Mouse (Mus musculus) hindbrain, postnatal 0 days (tissue): ENCODE data around the gene Nav2. TPM values are rescaled to one million over a fixed set of nuclear protein-coding genes. Genes with fewer than 3 reads are reported as not detected.

Experiments used
- ATAC-seq: fragments of 200-750 bp; cut with Nextera tagmentation; 2 replicates; pipeline ENCODE4 v1.8.0; 2017; ENCODE audit warnings: mild to moderate bottlenecking, moderate TSS enrichment, moderate library complexity
- DNase-seq: peaks from one replicate; pipeline ENCODE4 v3.0.0-alpha.2; 2015; ENCODE audit warnings: low spot score
- H3K27ac ChIP-seq: fragments of 300-500 bp; sonication (generic); 2 replicates; pipeline ENCODE4 v1.5.1; 2014; ENCODE audit warnings: mild to moderate bottlenecking
- H3K27me3 ChIP-seq: fragments of 300-500 bp; sonication (generic); 2 replicates; pipeline ENCODE4 v1.6.1; 2014; ENCODE audit warnings: low read length, mixed read lengths; ENCODE audit not compliant: insufficient read depth
- H3K36me3 ChIP-seq: fragments of 300-500 bp; sonication (generic); 2 replicates; pipeline ENCODE4 v1.6.1; 2014; ENCODE audit warnings: low read length, mixed read lengths; ENCODE audit not compliant: insufficient read depth
- H3K4me1 ChIP-seq: fragments of 300-500 bp; sonication (generic); 2 replicates; pipeline ENCODE4 v1.6.1; 2014; ENCODE audit warnings: antibody characterized with exemption, low read length, mixed read lengths; ENCODE audit not compliant: insufficient read depth
- H3K4me2 ChIP-seq: fragments of 300-500 bp; sonication (generic); 2 replicates; pipeline ENCODE4 v1.6.1; 2014; ENCODE audit warnings: low read depth, mild to moderate bottlenecking, low read length, moderate library complexity, mixed read lengths
- H3K4me3 ChIP-seq: fragments of 300-500 bp; sonication (generic); 2 replicates; pipeline ENCODE4 v1.5.1; 2014; ENCODE audit warnings: low read length
- H3K9ac ChIP-seq: fragments of 300-500 bp; sonication (generic); replicated peaks from 2 replicates; pipeline ENCODE4 v1.6.1; 2014; ENCODE audit warnings: mild to moderate bottlenecking, low read length, moderate library complexity, mixed read lengths
- H3K9me3 ChIP-seq: fragments of 300-500 bp; sonication (generic); 2 replicates; pipeline ENCODE4 v1.6.1; 2016; ENCODE audit warnings: low read length, mixed read lengths
- CTCF ChIP-seq: IDR thresholded peaks from 2 replicates; pipeline ENCODE4 v1.5.1; 2016; ENCODE audit warnings: antibody characterized with exemption, control low read depth, low read depth
- WGBS: fragments of 180-500 bp; shearing (Covaris S2); extraction: QIAGEN DNeasy Blood & Tissue Kit; methylation state at CpG from one replicate; pipeline ENCODE4 v1.1.7; 2014; 5-methylcytosine and 5-hydroxymethylcytosine counted together
- polyA plus RNA-seq: library from polyadenylated mRNA; unstranded; fragments of >200 nt; fragmentation: Nextera tagmentation; extraction: Ambion mirVana; gene quantifications from 2 replicates; pipeline ENCODE4 v1.2.1, GENCODE M21; 2015
- total RNA-seq: library from RNA; depleted of rRNA; stranded (reverse); fragments of >200 nt; gene quantifications from 2 replicates; pipeline ENCODE4 v1.2.3, GENCODE M21; 2014

Gene Nav2
- total and polyA plus RNA-seq, 2 experiments from 2014 or later, result 20.1 to 64.7 TPM

DNA sequence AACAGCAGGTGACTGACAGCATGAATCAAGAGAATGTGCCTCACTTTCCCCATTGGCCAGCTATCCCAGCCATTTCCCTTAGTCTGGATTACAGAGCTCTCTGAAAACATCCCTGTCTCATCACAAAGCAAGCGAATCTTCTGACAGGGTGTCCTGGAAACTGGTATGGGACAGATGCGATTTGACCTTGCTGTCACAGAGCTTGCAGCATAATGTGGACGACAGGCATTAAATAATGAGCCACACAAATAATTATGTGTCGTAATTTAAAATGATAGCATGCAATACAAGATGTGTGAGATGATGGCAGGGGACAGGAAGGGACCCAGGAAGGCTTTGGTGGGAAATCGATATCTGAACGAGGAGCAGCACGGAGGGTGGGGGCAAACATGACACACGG, 131.6 kb downstream of the Nav2 start:
- DNase-seq (no peak), ATAC-seq (no peak)
- no peak overlapping the region for H3K9ac ChIP-seq
- TF ChIP-seq CTCF, result no peak
- H3K9me3 ChIP-seq, result no peaks in the 10 kb centered on the region
- no peak overlapping the region for H3K4me2 ChIP-seq
- H3K27me3 ChIP-seq, result no peaks in the 10 kb centered on the region
- H3K4me3 ChIP-seq, result no peak overlapping the region
- no peak overlapping the region for H3K27ac ChIP-seq
- WGBS, result 51% methylated on average over 8 of the region's 8 CpGs
- H3K4me1 ChIP-seq, result peaks cover 7% of the 10 kb centered on the region; the same call in 1 of the 2 replicates
- no peaks in the 10 kb centered on the region for H3K36me3 ChIP-seq

DNA sequence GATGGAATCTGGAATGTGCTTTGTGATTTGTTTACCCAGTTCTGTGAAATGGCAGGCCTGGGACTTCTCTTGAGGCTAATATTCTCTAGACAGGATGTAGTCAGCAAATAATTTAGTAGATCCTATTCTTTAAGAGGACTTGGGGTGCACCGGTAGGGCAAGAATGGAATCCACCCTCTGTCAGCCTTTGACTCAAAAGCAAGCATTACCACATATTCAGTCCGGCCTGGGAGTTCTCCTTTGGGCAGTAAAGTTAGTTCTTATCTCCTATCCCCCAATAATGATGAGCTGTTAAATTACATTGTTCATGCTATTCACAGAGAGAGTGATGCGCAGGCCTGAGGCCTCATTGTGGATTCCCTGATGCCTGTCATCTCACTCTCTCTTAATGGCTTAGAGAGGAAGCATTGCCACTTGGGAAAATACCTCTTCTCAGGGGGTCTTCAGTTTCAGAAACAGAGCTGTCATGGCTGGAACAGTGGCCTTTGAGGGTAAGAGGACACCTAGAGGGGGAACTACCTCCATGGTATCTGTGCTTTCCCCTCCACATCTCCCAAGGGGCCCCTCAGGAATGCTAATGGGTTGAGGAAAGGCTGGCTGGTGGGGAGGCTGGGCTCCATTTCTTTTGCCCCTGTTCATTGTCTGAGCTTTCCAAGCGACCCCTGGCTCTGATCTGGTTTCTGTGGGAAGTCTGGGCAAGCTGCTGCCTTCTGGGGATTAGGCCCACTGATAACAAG, 133.0 kb downstream of the Nav2 start:
- H3K9me3 ChIP-seq, result no peaks in the 10 kb centered on the region
- no peak overlapping the region for H3K4me2 ChIP-seq
- no peak overlapping the region for H3K27ac ChIP-seq
- no peaks in the 10 kb centered on the region for H3K36me3 ChIP-seq
- TF ChIP-seq CTCF, result no peak
- WGBS, result 47% methylated on average over 4 of the region's 4 CpGs
- peaks cover 13% of the 10 kb centered on the region; the same call in 1 of the 2 replicates for H3K4me1 ChIP-seq
- H3K4me3 ChIP-seq, result no peak overlapping the region
- H3K9ac ChIP-seq, result no peak overlapping the region
- DNase-seq (no peak), ATAC-seq (no peak)
- no peaks in the 10 kb centered on the region for H3K27me3 ChIP-seq

DNA sequence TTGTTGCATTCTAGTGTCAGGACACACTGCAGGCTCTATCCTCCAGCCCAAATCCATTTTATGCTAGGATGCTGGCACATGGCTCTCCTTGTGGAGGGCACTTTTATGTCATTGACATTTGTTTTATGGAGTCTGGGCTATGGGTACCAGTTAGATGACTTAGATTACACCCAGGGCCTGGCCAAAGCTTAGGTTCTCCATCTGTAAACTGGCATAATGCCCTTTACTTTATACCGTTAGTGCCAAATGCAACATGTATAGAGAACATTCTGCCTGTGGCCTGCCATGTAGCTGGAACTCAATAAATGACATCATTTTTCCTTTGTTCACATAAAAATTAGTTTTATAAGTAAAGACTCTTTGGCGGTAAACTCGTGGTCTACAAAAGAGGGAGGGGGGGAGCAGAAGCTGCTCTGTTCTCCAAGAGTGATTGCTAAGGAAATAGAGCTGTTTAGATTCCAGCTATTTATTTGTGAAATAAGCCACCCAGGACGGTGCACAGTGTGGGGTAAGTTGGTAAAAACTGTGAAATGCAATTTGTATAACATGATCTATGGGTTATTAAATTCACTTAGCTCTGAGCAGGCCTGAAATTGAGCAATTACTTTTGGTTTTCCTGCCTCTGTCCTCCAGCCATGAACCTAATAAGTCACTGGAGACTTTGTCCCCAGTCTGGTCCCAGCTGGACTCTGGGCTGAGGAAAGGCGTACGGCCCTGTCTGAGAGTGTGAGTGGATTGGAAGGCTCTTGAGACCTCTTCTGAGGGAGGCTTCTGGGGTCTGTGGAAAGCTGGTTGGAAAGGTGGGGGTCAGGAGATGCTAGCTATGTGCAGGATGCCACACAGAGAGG, 137.2 kb downstream of the Nav2 start:
- no peak overlapping the region for H3K27ac ChIP-seq
- H3K9me3 ChIP-seq, result no peaks in the 10 kb centered on the region
- H3K36me3 ChIP-seq, result no peaks in the 10 kb centered on the region
- 0 out of 2 replicates have a peak, but pooled peaks cover 17% of the 10 kb centered on the region for H3K4me1 ChIP-seq
- no peak overlapping the region for H3K9ac ChIP-seq
- no peak overlapping the region for H3K4me2 ChIP-seq
- H3K27me3 ChIP-seq, result no peaks in the 10 kb centered on the region
- DNase-seq, result no peak
- 48% methylated on average over 6 of the region's 6 CpGs for WGBS
- no peak for TF ChIP-seq CTCF
- no peak overlapping the region for H3K4me3 ChIP-seq
- 0 out of 2 replicates have a peak, but pooled peaks have one; percentile 17 for ATAC-seq

DNA sequence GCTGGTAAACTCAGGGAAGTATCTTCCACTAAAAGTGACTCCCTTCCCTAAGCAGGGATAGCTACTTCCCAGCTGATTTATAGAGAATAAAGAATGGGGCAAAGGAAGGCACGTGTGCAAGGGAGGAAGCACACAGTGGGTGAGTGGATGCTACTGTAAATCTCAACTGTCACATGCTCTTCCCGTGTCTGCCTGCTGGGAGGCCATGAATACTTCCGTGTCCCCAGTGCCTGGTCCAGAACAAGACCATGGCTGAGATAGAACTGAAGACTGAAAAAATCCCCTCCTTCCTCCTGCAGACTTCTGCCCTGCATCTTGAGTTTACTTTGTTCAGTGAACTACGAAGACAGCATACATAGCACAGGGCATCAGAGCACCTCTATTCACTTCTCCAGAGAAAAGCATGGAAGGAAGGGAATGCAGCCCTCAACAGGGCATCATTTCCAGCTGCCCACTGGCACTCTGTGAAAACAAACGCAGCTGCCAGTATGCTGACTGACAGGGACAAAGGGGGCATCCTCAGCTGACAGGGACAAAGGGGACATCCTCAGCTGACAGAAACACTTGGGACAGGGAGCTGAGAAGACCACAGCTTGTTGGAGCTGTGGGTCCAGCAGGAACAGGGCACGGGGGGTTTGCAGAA, 138.0 kb downstream of the Nav2 start:
- Histone ChIP-seq H3K27me3 (no peaks in the 10 kb centered on the region), H3K4me1 (0 out of 2 replicates have a peak, but pooled peaks cover 17% of the 10 kb centered on the region), H3K9ac (0 out of 2 replicates have a peak overlapping the region, but pooled peaks have one; percentile 2), H3K4me2 (no peak overlapping the region), H3K27ac (no peak overlapping the region), H3K9me3 (no peaks in the 10 kb centered on the region), H3K4me3 (no peak overlapping the region), H3K36me3 (no peaks in the 10 kb centered on the region)
- 29% methylated on average over 6 of the region's 6 CpGs for WGBS
- DNase-seq, result no peak
- peak; percentile 15; the same call in 1 of the 2 replicates for ATAC-seq
- TF ChIP-seq CTCF, result no peak

DNA sequence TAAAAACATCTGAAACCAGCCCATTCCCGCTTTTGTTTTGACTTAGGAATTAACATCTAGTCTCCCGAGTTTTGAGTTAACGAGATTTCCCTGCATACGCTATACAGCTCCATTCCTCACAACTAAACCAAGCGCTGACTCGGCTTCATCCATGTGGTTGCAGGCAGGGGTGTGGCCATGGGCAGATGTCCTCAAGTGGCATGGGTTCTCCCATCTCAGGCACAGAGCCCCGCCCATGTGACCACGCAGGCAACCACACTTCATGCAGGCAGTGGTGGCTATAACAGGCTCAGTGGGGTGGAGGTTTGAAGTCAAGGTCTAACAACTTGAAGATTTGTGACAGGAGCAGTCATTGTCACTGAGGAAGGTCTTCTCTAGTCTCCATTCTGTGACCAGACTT, 138.8 kb downstream of the Nav2 start:
- WGBS, result 56% methylated on average over 8 of the region's 8 CpGs
- no peak overlapping the region for H3K4me2 ChIP-seq
- DNase-seq, result no peak
- H3K4me3 ChIP-seq, result no peak overlapping the region
- no peak overlapping the region for H3K9ac ChIP-seq
- no peak for TF ChIP-seq CTCF
- no peaks in the 10 kb centered on the region for H3K27me3 ChIP-seq
- H3K36me3 ChIP-seq, result no peaks in the 10 kb centered on the region
- no peak for ATAC-seq
- no peak overlapping the region for H3K27ac ChIP-seq
- no peaks in the 10 kb centered on the region for H3K9me3 ChIP-seq
- H3K4me1 ChIP-seq, result 0 out of 2 replicates have a peak, but pooled peaks cover 17% of the 10 kb centered on the region

DNA sequence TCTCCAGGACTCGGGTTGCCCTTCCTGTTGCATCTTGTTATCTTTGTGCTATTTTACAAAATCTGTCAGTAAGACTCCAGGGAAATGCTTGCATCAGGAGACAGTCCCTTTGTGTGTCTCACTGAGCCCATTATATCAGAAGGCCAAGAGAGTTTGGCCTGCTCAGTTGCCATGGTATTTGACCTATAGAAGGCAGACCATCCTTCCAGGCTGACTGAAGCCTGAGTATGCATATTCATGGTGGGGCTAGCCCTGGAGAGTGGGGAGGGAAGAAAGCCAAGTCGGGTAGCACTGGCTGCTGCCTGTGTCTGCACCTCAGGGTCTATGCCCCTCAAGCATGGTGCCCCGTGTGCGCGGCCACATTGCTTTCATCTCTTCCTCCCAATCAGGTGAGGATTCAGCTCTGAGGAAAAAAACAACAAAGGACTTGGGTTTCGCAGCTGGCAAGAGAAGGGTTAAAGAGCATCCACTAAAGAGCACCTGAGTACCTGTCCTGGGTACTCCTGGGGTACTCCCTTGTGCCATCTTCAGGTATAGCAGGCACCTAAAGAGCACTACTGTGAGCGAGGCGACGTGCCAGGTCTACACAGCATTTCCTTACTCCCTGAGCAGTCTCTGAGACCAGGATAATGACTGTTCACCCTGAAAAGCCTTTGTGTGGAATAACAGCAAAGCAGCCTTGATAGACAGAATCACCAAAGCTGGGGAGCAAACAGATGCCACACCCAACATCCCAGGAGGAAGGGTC, 144.5 kb downstream of the Nav2 start:
- H3K27me3 ChIP-seq, result no peaks in the 10 kb centered on the region
- ATAC-seq (peak; percentile 31; the same call in 1 of the 2 replicates), DNase-seq (no peak)
- H3K9ac ChIP-seq, result no peak overlapping the region
- no peak overlapping the region for H3K4me3 ChIP-seq
- no peaks in the 10 kb centered on the region for H3K9me3 ChIP-seq
- H3K4me2 ChIP-seq, result no peak overlapping the region
- no peak for TF ChIP-seq CTCF
- H3K27ac ChIP-seq, result no peak overlapping the region; the same call in 1 of the 2 replicates
- no peaks in the 10 kb centered on the region for H3K36me3 ChIP-seq
- 42% methylated on average over 9 of the region's 9 CpGs for WGBS
- H3K4me1 ChIP-seq, result 0 out of 2 replicates have a peak, but pooled peaks cover 5% of the 10 kb centered on the region
